Mouse (Mus musculus) MEL (cell line): ENCODE measurements around the gene Hnrnpl.

Experiments used
- CTCF ChIP-seq, 3 experiments: IDR thresholded peaks in 2 of 3; conservative IDR thresholded peaks in 1 of 3; 2 replicates each; pipeline ENCODE4 v1.5.1; 2011 to 2012; ENCODE audit warnings: low read length in 3 of 3, low read depth in 2 of 3, mild to moderate bottlenecking in 2 of 3, improper control_type of control experiment in 1 of 3, inconsistent platforms in 1 of 3, mixed read lengths in 1 of 3, moderate library complexity in 1 of 3; ENCODE audit not compliant: control insufficient read depth in 1 of 3, insufficient read depth in 1 of 3, poor library complexity in 1 of 3, severe bottlenecking in 1 of 3
- EP300 ChIP-seq, 2 experiments: IDR thresholded peaks; 2 replicates each; pipeline ENCODE4 v1.6.1; 2011; ENCODE audit warnings: improper control_type of control experiment in 2 of 2, low read length in 2 of 2, low read depth in 1 of 2, mild to moderate bottlenecking in 1 of 2
- GATA1 ChIP-seq: IDR thresholded peaks from 2 replicates; pipeline ENCODE4 v1.6.1; 2011; ENCODE audit warnings: low read depth, low read length, improper control_type of control experiment
- MXI1 ChIP-seq: IDR thresholded peaks from 2 replicates; pipeline ENCODE4 v1.6.1; 2011; ENCODE audit warnings: mild to moderate bottlenecking, low read depth, low read length, improper control_type of control experiment
- MYC ChIP-seq: IDR thresholded peaks from 2 replicates; pipeline ENCODE4 v1.6.1; 2011; ENCODE audit warnings: low read depth, mild to moderate bottlenecking, low read length, improper control_type of control experiment, moderate library complexity
- POLR2A ChIP-seq, 2 experiments: IDR thresholded peaks; 2 replicates each; pipeline ENCODE4 v1.6.1; 2011 to 2012; ENCODE audit warnings: low read length in 2 of 2, mild to moderate bottlenecking in 2 of 2, control low read depth in 1 of 2, improper control_type of control experiment in 1 of 2, low read depth in 1 of 2, moderate library complexity in 1 of 2; ENCODE audit not compliant: control insufficient read depth in 1 of 2, insufficient read depth in 1 of 2, poor library complexity in 1 of 2
- POLR2AphosphoS5 ChIP-seq: IDR thresholded peaks from 2 replicates; pipeline ENCODE4 v1.6.1; 2012; ENCODE audit warnings: low read depth, borderline replicate concordance, mild to moderate bottlenecking, inconsistent platforms, low read length, moderate library complexity, mixed read lengths
- RAD21 ChIP-seq: IDR thresholded peaks from 2 replicates; pipeline ENCODE4 v1.6.1; 2011; ENCODE audit warnings: mild to moderate bottlenecking, low read depth, low read length, improper control_type of control experiment
- RCOR1 ChIP-seq: IDR thresholded peaks from 2 replicates; pipeline ENCODE4 v1.6.1; 2012; ENCODE audit warnings: low read depth, mild to moderate bottlenecking, inconsistent platforms, low read length, improper control_type of control experiment
- TAL1 ChIP-seq: IDR thresholded peaks from 2 replicates; pipeline ENCODE4 v1.6.1; 2012; ENCODE audit warnings: mild to moderate bottlenecking, inconsistent platforms, low read length, moderate library complexity, mixed read lengths
- USF1 ChIP-seq: IDR thresholded peaks from 2 replicates; pipeline ENCODE4 v1.6.1; 2014; ENCODE audit warnings: low read depth, mild to moderate bottlenecking, inconsistent platforms, low read length, improper control_type of control experiment, moderate library complexity

DNA sequence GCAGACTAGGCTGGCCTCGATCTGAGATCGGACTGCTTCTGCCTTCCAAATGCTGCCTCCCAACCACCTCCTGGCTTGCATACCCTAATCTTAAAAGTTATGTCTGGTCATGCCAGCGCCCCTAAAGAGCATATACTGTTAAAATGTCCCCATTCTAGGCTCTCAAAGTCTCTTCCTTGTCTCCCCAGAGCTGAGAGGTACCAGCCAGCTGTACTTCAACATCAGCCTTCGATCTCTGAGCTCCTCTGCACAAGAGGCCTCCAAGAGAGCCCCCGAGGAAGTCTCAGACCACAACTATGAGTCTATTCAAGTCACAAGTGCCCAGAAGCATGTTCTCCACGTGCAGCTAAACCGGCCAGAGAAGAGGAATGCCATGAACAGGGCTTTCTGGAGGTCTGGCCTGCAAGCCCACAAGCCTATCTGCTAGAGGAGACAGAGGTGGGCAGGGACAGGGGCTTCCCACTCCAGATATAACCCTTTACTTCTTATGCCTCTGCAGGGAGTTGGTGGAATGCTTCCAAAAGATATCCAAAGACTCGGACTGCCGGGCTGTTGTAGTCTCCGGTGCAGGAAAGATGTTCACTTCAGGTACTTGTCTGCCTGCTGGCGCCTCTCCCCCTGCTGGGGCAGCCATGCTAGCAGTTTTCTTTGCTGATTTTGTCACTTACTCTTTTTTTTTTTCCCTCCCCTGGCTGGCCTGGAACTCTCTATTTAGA, 17.5 kb downstream of the Hnrnpl start:
- TF ChIP-seq POLR2A (IDR thresholded peaks at IDR 0.05; ENCODE audit: control insufficient read depth in 1 of 2, insufficient read depth in 1 of 2, low read depth in 1 of 2, low read length in 2 of 2, poor library complexity in 1 of 2): 0 out of 4 replicates have a peak, but pooled peaks of 1 of the 2 experiments have one; percentile 28
- no peak for TF ChIP-seq USF1
- TF ChIP-seq EP300 (IDR thresholded peaks at IDR 0.05; ENCODE audit: low read depth in 1 of 2, low read length in 2 of 2): 0 out of 4 replicates have a peak, but pooled peaks of 1 of the 2 experiments have one; percentile 16
- peak; percentile 31; the same call in 1 of the 2 replicates for TF ChIP-seq MXI1
- no peak for TF ChIP-seq CTCF (IDR thresholded peaks at IDR 0.05 in 2 of 3, conservative IDR thresholded peaks at IDR 0.05 in 1 of 3; ENCODE audit: control insufficient read depth in 1 of 3, insufficient read depth in 1 of 3, low read depth in 2 of 3, low read length in 3 of 3, poor library complexity in 1 of 3, severe bottlenecking in 1 of 3)
- TF ChIP-seq POLR2AphosphoS5: no peak
- TF ChIP-seq RCOR1: no peak
- no peak for TF ChIP-seq RAD21
- TF ChIP-seq TAL1: no peak
- TF ChIP-seq GATA1: no peak
- TF ChIP-seq MYC: no peak
